Mouse (Mus musculus) G1E (cell line): Measurements from ENCODE around the gene Ndc80. TPM values are rescaled to one million over a fixed set of nuclear protein-coding genes. Genes with fewer than 3 reads are reported as not detected.
A peak's percentile ranks its signal among the peaks of the same experiment; 100 is the strongest.
"Not testable (repeated sequence)": the region's sequence is repeated elsewhere in the genome, so short reads cannot be mapped to it uniquely, and the experiment has no call there.

ENCODE experiments used
- ATAC-seq: 2 replicates; pipeline ENCODE4 v1.8.0; 2016; ENCODE audit warnings: mild to moderate bottlenecking; ENCODE audit not compliant: insufficient number of reproducible peaks, poor library complexity, low FRiP score, severe bottlenecking; ENCODE audit errors: extremely low read depth
- DNase-seq: peaks from one replicate; pipeline ENCODE4 v3.0.0; 2012; ENCODE audit warnings: low spot score
- H3K27me3 ChIP-seq: 2 replicates; pipeline ENCODE4 v1.6.1; 2012; ENCODE audit warnings: mild to moderate bottlenecking, low read length, inconsistent platforms; ENCODE audit not compliant: insufficient read depth
- H3K36me3 ChIP-seq: replicated peaks from 2 replicates; pipeline ENCODE3; 2012; ENCODE audit warnings: mild to moderate bottlenecking, inconsistent platforms
- H3K4me1 ChIP-seq: 2 replicates; pipeline ENCODE4 v1.6.1; 2012; ENCODE audit warnings: low read depth, low read length, inconsistent platforms, mixed read lengths; ENCODE audit not compliant: insufficient read depth
- H3K4me3 ChIP-seq: 2 replicates; pipeline ENCODE4 v1.5.1; 2012; ENCODE audit warnings: low read depth, mild to moderate bottlenecking, inconsistent platforms, low read length, moderate library complexity, mixed read lengths
- H3K9me3 ChIP-seq: replicated peaks from 2 replicates; pipeline ENCODE4 v1.6.1; 2012; ENCODE audit warnings: inconsistent platforms
- CTCF ChIP-seq: IDR thresholded peaks from 2 replicates; pipeline ENCODE4 v1.5.1; 2012; ENCODE audit warnings: low read depth, low read length, inconsistent platforms, mixed read lengths
- GATA1 ChIP-seq: IDR thresholded peaks from 2 replicates; pipeline ENCODE4 v1.6.1; 2012; ENCODE audit warnings: borderline replicate concordance, low read length, inconsistent platforms, mixed read lengths
- GATA2 ChIP-seq: IDR thresholded peaks from 2 replicates; pipeline ENCODE4 v1.6.1; 2012; ENCODE audit warnings: low read depth, low read length, inconsistent platforms, borderline replicate concordance
- POLR2AphosphoS5 ChIP-seq: IDR thresholded peaks from 2 replicates; pipeline ENCODE4 v1.6.1; 2012; ENCODE audit warnings: low read depth, low read length, inconsistent platforms; ENCODE audit not compliant: insufficient replicate concordance
- TAL1 ChIP-seq: conservative IDR thresholded peaks from 2 replicates; pipeline ENCODE4 v1.6.1; 2012; ENCODE audit warnings: low read depth, low read length, inconsistent platforms, mixed read lengths
- polyA plus RNA-seq: library from polyadenylated mRNA; stranded (reverse); fragments of >175 nt; gene quantifications from 2 replicates; pipeline ENCODE4 v1.2.3, GENCODE M21; 2012
- total RNA-seq, 2 experiments: library from RNA; stranded (forward) in 1 of 2; stranded (reverse) in 1 of 2; fragments of 200-1000 nt in 1 of 2; fragments of >200 nt in 1 of 2; fragmentation: Nextera tagmentation in 1 of 2; gene quantifications; 2 replicates each; pipeline ENCODE4 v1.2.3; 2014 to 2017

Ndc80 gene
- total and polyA plus RNA-seq, 3 experiments: 8.3 to 120 (median 110) TPM

DNA sequence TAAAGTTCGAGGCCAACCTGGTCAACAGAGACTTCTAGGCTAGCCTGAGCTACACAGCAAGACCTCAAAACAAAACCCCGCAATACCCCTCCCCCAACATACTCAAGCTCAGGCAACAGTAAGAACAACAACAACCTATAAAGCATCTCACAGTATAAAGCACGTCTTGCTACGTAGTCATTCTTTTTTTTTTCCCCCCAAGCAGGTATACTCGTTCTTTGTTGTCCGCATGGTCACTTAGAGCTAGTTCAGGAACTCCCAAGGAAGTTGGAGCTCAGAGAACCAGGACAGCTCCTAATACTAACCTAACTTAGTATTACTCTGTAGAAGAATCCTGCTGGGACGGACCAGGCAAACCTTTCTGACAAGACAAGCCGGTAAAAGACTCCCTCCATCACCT is 52.5 kb downstream of the Ndc80 start:
- Histone ChIP-seq H3K4me1 (peaks cover 33% of the 10 kb centered on the region), H3K27me3 (no peaks in the 10 kb centered on the region), H3K9me3 (no peaks in the 10 kb centered on the region), H3K4me3 (peak overlapping the region; percentile 96), H3K36me3 (peaks cover 22% of the 10 kb centered on the region)
- TF ChIP-seq TAL1 (no peak), POLR2AphosphoS5 (no peak), GATA1 (no peak), GATA2 (no peak), CTCF (no peak)
- no peak for ATAC-seq
- no peak for DNase-seq

DNA sequence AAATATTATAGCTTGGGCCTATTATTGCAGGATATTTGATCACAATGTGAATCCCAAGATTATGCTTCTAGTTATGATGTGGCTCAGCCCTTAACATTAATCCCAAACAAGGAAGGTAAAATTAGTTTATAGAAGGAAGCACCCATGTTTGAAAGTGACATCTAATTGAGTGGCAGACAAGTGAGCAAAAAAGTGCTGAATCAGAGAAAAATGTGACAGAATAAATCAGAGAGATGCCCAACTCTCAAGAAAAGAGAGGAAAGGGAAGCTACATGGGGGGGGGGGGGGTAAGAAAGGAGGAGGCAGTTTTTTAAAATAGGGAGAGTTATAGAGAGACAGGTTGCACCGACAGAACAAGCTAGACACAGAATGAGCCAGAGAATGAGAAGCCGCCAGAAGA is 55.4 kb downstream of the Ndc80 start:
- no peak overlapping the region for H3K4me3 ChIP-seq
- ATAC-seq: no peak
- no peak for DNase-seq
- no peaks in the 10 kb centered on the region for H3K9me3 ChIP-seq
- peaks cover 43% of the 10 kb centered on the region for H3K4me1 ChIP-seq
- no peaks in the 10 kb centered on the region for H3K27me3 ChIP-seq
- peaks cover 34% of the 10 kb centered on the region for H3K36me3 ChIP-seq
- no peak for TF ChIP-seq GATA1
- TF ChIP-seq TAL1: no peak
- TF ChIP-seq GATA2: no peak
- TF ChIP-seq POLR2AphosphoS5: no peak
- no peak for TF ChIP-seq CTCF

DNA sequence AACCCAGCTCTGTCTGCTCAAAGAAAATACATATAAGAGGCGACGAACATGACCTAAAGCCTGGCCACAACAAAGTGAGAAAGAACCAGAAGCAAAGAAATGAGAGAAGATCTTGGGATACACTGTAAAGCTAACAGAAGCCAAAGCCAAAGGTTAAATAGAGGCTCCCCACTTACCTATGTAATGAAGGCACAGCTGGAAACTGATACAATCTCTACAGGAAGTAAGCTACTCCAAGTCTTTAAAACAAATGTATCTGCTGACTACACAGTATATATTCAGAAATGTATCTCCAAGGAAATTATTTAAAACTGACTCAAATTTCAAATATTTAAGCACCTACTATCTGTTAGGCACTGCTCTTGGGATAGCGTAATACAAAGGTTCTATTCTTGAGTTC is 66.3 kb downstream of the Ndc80 start:
- H3K4me1 ChIP-seq: peaks cover 5% of the 10 kb centered on the region
- no peak for DNase-seq
- no peak for ATAC-seq
- H3K4me3 ChIP-seq: no peak overlapping the region
- TF ChIP-seq GATA1 (no peak), GATA2 (no peak), CTCF (no peak), POLR2AphosphoS5 (no peak), TAL1 (no peak)
- no peaks in the 10 kb centered on the region for H3K27me3 ChIP-seq
- peaks cover 81% of the 10 kb centered on the region for H3K36me3 ChIP-seq
- no peaks in the 10 kb centered on the region for H3K9me3 ChIP-seq

DNA sequence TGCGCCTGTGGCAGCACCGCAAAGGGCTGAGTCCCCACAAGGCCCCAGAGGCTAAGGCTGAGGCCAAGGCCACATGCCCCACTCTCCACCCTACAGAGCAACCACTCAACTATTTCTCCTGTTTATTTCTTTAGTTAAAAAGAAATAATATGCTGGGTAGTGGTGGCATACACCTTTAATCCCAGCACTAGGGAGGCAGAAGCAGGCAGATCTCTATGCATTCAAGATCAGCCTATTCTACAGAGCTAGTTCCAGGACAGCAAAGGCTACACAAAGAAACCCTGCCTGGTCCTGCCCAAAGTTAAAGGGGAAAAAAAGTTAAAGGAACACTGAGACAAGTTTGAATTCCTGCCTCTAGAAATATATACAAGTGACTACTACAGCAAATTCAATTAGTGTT is 66.8 kb downstream of the Ndc80 start, which contains the start of gene Gm4707:
Gene Gm4707 (minus strand): TSS at position 101 of the 400 bp plus-strand sequence.
- DNase-seq (no peak), ATAC-seq (no peak)
- peaks cover 5% of the 10 kb centered on the region for H3K4me1 ChIP-seq
- H3K36me3 ChIP-seq: peaks cover 81% of the 10 kb centered on the region
- H3K4me3 ChIP-seq: no peak within 1 kb of the TSS
- no peak for TF ChIP-seq TAL1
- no peak for TF ChIP-seq GATA1
- no peak for TF ChIP-seq CTCF
- no peak for TF ChIP-seq POLR2AphosphoS5
- no peak for TF ChIP-seq GATA2
- H3K9me3 ChIP-seq: no peaks in the 10 kb centered on the region
- H3K27me3 ChIP-seq: no peaks in the 10 kb centered on the region

DNA sequence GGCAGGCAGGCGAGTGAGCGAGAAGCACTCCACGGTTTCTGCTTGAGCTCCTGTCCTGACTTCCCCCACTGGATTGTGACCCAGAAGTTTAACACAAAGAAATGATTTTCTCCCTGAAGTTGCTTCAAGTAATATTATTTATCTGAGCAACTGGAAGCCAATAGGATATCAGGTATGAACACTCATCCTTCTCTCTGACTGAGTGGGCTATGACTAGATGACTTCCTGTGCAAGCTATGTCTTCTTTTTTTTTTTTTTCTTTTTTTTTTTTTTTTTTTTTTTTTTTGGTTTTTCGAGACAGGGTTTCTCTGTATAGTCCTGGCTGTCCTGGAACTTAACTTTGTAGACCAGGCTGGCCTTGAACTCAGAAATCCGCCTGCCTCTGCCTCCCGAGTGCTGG is 69.3 kb downstream of the Ndc80 start:
- H3K36me3 ChIP-seq: peaks cover 76% of the 10 kb centered on the region
- not testable (repeated sequence) for H3K27me3 ChIP-seq, H3K4me3 ChIP-seq, ATAC-seq, H3K9me3 ChIP-seq, H3K4me1 ChIP-seq, DNase-seq

Other genes with a start within 250 kb of the Ndc80 start
- gene Emilin2, start 214.9 kb downstream of the Ndc80 start, total RNA-seq (2014; fragmentation: Nextera tagmentation): 80.3 and 81.3 TPM in 2 replicates
- 137 and 170 TPM in 2 replicates for gene Emilin2, start 214.9 kb downstream of the Ndc80 start, total RNA-seq (2017)
- 106 and 131 TPM in 2 replicates for gene Emilin2, start 214.9 kb downstream of the Ndc80 start, polyA plus RNA-seq
- gene Gm4707, start 66.9 kb downstream of the Ndc80 start, total RNA-seq (2014; fragmentation: Nextera tagmentation): 4.7 and 59.5 TPM in 2 replicates
- 2.4 and 2.7 TPM in 2 replicates for gene Gm4707, start 66.9 kb downstream of the Ndc80 start, total RNA-seq (2017)
- not detected in 2 replicates for gene Gm4707, start 66.9 kb downstream of the Ndc80 start, polyA plus RNA-seq
- 319 and 338 TPM in 2 replicates for gene Smchd1, start 51.5 kb downstream of the Ndc80 start, total RNA-seq (2014; fragmentation: Nextera tagmentation)
- gene Smchd1, start 51.5 kb downstream of the Ndc80 start, total RNA-seq (2017): 230 and 243 TPM in 2 replicates
- gene Smchd1, start 51.5 kb downstream of the Ndc80 start, polyA plus RNA-seq: 9.9 and 10.0 TPM in 2 replicates
- not detected in 2 replicates for gene Spdya, start 25.2 kb upstream of the Ndc80 start, total RNA-seq (2014; fragmentation: Nextera tagmentation)
- gene Spdya, start 25.2 kb upstream of the Ndc80 start, total RNA-seq (2017): 0.12 TPM in 1 of 2 replicates, not detected in the other
- not detected in 2 replicates for gene Spdya, start 25.2 kb upstream of the Ndc80 start, polyA plus RNA-seq
- 197 and 205 TPM in 2 replicates for gene Wdr43, start 89.0 kb upstream of the Ndc80 start, total RNA-seq (2014; fragmentation: Nextera tagmentation)
- gene Wdr43, start 89.0 kb upstream of the Ndc80 start, total RNA-seq (2017): 165 and 231 TPM in 2 replicates
- gene Wdr43, start 89.0 kb upstream of the Ndc80 start, polyA plus RNA-seq: 59.0 and 77.6 TPM in 2 replicates
- not detected in 2 replicates for gene Togaram2, start 146.4 kb upstream of the Ndc80 start, total RNA-seq (2014; fragmentation: Nextera tagmentation)
- 0.05 TPM in 1 of 2 replicates, not detected in the other for gene Togaram2, start 146.4 kb upstream of the Ndc80 start, total RNA-seq (2017)
- not detected in 2 replicates for gene Togaram2, start 146.4 kb upstream of the Ndc80 start, polyA plus RNA-seq
- not detected in 2 replicates for gene Pcare, start 226.0 kb upstream of the Ndc80 start, total RNA-seq (2014; fragmentation: Nextera tagmentation)
- 0.06 and 0.22 TPM in 2 replicates for gene Pcare, start 226.0 kb upstream of the Ndc80 start, total RNA-seq (2017)
- not detected in 2 replicates for gene Pcare, start 226.0 kb upstream of the Ndc80 start, polyA plus RNA-seq
- gene Clip4, start 241.6 kb upstream of the Ndc80 start, total RNA-seq (2014; fragmentation: Nextera tagmentation): not detected in 2 replicates
- gene Clip4, start 241.6 kb upstream of the Ndc80 start, total RNA-seq (2017): 0.11 TPM in 1 of 2 replicates, not detected in the other
- gene Clip4, start 241.6 kb upstream of the Ndc80 start, polyA plus RNA-seq: not detected in 2 replicates